35 mouse cellular contexts compared by ENCODE assay signal in genomic region chrX:11131253-11131652, GRCm38 (mm10).
"Had no signal": no experiment of that assay in that cellular context is flagged by ENCODE, and none has a peak within 500 bp of the region (broad histone marks: within the 10 kb centered on the region; RNA-seq: fewer than 3 reads in every experiment).

No protein-coding gene starts in this region.

- H3K9me3 ChIP-seq: heart, embryonic 10.5 days; heart, embryonic 12.5 days; heart, embryonic 13.5 days; heart, embryonic 15.5 days; hindbrain, embryonic 10.5 days; hindbrain, embryonic 12.5 days; hindbrain, embryonic 13.5 days; hindbrain, embryonic 15.5 days; intestine, embryonic 15.5 days; kidney, embryonic 15.5 days had no signal

- H3K4me1 ChIP-seq: heart, embryonic 10.5 days; heart, embryonic 12.5 days; heart, embryonic 13.5 days; heart, embryonic 15.5 days; hindbrain, embryonic 10.5 days; hindbrain, embryonic 12.5 days; hindbrain, embryonic 13.5 days; hindbrain, embryonic 15.5 days; intestine, embryonic 15.5 days; kidney, embryonic 15.5 days had no signal

- H3K4me3 ChIP-seq: heart, adult 2 months; heart, embryonic 10.5 days; heart, embryonic 12.5 days; heart, embryonic 13.5 days; heart, embryonic 15.5 days; hindbrain, embryonic 10.5 days; hindbrain, embryonic 12.5 days; hindbrain, embryonic 13.5 days; hindbrain, embryonic 15.5 days; intestine, embryonic 15.5 days; kidney, embryonic 15.5 days; layer of hippocampus, adult 2 months had no signal

- H3K36me3 ChIP-seq: heart, embryonic 10.5 days; heart, embryonic 12.5 days; heart, embryonic 13.5 days; heart, embryonic 15.5 days; hindbrain, embryonic 10.5 days; hindbrain, embryonic 12.5 days; hindbrain, embryonic 13.5 days; hindbrain, embryonic 15.5 days; intestine, embryonic 15.5 days; kidney, embryonic 15.5 days had no signal

- H3K27me3 ChIP-seq: hindbrain, embryonic 13.5 days; hindbrain, embryonic 15.5 days had no signal

- DNase-seq: heart, adult 2 months; heart, postnatal 10 days; heart, postnatal 14 days; heart, postnatal 36 days; heart, postnatal 4 days; kidney, adult 11 months; kidney, adult 18-20 months; kidney, adult 2 months; kidney, adult 8-10 months; kidney, adult 9 months; kidney, postnatal 14 days; kidney, postnatal 25 days; kidney, postnatal 36 days; kidney, postnatal 4 days; layer of hippocampus, adult 9-11 months; layer of hippocampus, postnatal 36 days had no signal

- H3K27ac ChIP-seq: heart, adult 2 months; heart, embryonic 10.5 days; heart, embryonic 13.5 days; heart, embryonic 15.5 days; hindbrain, embryonic 10.5 days; hindbrain, embryonic 12.5 days; hindbrain, embryonic 13.5 days; hindbrain, embryonic 14.5 days; hindbrain, embryonic 15.5 days; hindbrain, postnatal 0 days; intestine, embryonic 15.5 days; kidney, embryonic 15.5 days; kidney, postnatal 0 days; layer of hippocampus, adult 2 months had no signal

- H3K4me2 ChIP-seq: heart, embryonic 11.5 days; heart, embryonic 12.5 days; heart, embryonic 13.5 days; heart, embryonic 15.5 days; hindbrain, embryonic 12.5 days; hindbrain, embryonic 13.5 days; hindbrain, embryonic 14.5 days; hindbrain, embryonic 15.5 days; intestine, embryonic 15.5 days; kidney, embryonic 15.5 days had no signal

- ATAC-seq: hindbrain, embryonic 16.5 days; hindbrain, postnatal 0 days; inflammation-experienced regulatory T-cells, adult 6 months; intestine, embryonic 15.5 days; intestine, embryonic 16.5 days; intestine, postnatal 0 days had no signal

- H3K9ac ChIP-seq: heart, embryonic 12.5 days; heart, embryonic 13.5 days; heart, embryonic 15.5 days; hindbrain, embryonic 12.5 days; hindbrain, embryonic 13.5 days; hindbrain, embryonic 14.5 days; hindbrain, embryonic 15.5 days; intestine, embryonic 15.5 days; kidney, embryonic 15.5 days had no signal
